Mouse (Mus musculus) heart, postnatal 4 days (tissue): Measurements from ENCODE around the gene Stox2. TPM values are rescaled to one million over a fixed set of nuclear protein-coding genes. Genes with fewer than 3 reads are reported as not detected.

Experiments used
- DNase-seq: peaks from one replicate; pipeline ENCODE4 v3.0.0; 2021
- total RNA-seq, 2 experiments: library from RNA; stranded (reverse); gene quantifications; 2 replicates each; pipeline ENCODE4 v1.2.3; 2021

Gene Stox2
- total RNA-seq, 2 experiments from 2014 or later = 27.4 to 29.3 TPM

GRCm38 (mm10) chr8:47242207-47243004 lies 203.8 kb downstream of the Stox2 start:
- peak; percentile 64 for DNase-seq

DNA sequence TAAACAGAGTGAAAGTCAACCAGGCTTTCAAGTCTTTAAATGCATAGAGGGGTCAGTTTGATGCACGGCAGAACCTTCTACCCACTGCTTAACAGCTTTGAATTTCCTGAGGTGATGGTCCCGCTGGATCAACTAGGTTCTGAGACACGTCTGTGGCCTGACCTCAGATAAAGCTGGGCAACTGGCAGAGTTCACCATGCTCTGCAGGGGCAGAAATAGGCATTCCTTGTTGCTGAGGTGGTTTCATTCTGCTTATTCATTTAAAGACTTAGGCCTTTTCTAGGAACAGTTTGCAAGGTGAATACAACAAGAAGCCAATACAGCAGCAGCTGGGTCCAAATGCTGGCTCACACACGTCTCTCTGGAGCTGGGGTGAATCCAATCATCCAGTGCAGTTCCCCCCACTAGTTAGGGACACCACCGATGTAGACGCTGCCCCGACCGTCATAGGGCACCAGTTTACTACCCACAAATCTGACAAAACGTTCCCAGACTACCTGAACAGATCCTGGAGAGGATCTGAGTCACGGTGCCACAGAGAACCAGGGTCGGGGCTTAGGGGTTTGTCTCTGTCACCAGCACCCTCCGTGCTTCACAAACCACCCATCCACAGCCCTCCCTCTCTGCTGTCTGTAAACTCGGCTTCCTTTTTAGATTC lies 204.6 kb downstream of the Stox2 start:
- no peak for DNase-seq

DNA sequence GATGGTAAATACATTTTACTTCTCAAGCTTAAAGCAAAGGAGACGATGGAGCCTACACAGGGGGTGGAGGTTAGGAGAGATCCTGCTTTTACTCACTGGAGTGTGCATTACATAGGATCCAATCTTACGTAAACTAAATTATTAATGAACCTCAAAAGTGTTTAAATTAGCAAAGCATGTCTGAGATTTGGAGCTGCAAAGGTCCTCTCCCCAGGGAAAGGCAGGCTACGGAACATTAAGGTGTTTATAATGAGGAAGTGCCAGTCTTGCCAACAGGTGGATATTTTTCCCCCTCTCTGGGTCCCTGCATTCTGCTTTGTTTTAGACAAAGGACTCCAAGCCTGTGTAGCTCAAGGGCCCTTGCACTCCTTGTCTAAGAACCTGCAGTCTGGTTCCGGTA lies 205.3 kb downstream of the Stox2 start:
- no peak for DNase-seq

DNA sequence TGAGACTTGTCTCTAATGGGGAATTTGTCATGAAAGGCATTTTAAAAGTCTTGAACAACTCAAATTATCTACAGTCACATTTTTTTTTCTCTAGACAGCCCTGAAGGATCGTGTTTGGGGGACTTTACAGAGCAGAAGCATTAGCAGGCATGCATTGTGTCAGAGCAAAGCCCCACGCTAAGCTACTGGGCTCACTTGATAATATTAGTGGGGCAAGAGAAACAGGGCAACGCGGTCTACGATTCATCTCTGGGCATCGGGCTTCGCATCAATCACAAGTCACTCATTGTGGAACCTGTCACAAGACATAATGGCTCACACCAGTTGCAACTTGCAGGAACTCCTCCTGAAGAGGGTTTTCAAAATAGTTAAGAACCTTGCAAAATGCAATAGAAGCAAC lies 205.9 kb downstream of the Stox2 start:
- DNase-seq = no peak

GRCm38 (mm10) chr8:47232081-47232480 lies 214.1 kb downstream of the Stox2 start:
- DNase-seq = no peak

DNA sequence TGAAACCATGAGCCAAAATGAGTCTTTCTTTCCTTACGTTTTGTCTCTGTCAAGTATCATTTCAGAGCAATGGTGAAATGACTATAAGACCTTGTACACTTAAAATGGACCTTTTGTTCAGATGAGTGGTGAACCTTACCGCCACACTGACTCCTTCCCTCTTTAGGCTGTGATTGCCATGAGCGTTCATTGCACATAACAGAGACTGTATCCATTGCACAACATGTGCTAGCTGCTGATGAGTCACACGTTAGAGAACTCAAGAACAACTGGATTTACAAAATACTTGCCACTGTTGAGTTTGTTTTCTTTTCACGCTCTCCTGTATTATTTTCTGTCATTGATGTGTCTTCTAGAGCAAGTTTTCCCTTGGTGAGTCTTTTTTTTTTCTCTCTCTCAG lies 216.1 kb downstream of the Stox2 start:
- no peak for DNase-seq

- no peak for DNase-seq
Observed at GRCm38 (mm10) chr8:47221851-47222250, 224.3 kb downstream of the Stox2 start.

DNA sequence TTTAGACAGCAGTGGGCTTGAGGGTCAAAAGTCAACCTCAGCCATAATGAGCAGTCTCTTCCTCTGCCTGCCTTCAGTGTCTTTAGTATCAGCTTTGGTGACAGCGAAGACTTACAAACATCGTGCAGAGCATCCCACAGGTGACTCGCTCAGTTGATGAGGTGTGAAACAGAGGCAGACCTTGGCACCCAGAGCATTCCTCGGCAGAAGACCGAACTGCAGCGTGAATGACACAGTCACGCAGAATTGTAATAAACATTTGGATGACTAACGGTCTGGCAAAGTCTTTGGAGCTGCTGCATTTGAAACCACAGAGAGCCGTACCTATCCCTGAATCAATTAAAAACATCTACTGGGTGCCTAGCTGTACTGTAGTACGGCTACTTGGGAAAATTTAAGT lies 225.0 kb downstream of the Stox2 start:
- DNase-seq = no peak

- DNase-seq = no peak
Observed at GRCm38 (mm10) chr8:47220390-47220789, 225.8 kb downstream of the Stox2 start.

GRCm38 (mm10) chr8:47218536-47218935 lies 227.6 kb downstream of the Stox2 start:
- DNase-seq = peak; percentile 38

DNA sequence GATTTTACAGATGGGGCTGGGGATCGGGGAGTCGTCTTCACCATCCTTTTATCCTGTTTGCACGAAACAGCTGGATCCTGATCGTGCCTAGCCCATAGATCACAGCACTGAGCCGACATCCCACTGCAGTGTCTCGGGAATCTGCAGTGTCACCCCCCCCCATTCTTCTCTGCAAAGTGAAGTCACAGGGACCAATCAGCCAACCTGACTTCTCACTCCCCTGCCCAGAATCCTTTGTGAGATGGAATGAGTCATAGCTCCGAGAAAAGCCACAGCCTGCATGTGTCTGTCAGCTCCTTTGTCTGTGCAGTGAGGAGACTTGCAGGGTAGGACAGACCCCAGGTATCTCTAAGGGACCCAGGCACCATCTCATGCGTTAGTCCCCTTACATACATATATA lies 228.1 kb downstream of the Stox2 start:
- DNase-seq = peak; percentile 45

- no peak for DNase-seq
Observed at GRCm38 (mm10) chr8:47212124-47212523, 234.0 kb downstream of the Stox2 start.

- no peak for DNase-seq
Observed at GRCm38 (mm10) chr8:47211226-47211625, 234.9 kb downstream of the Stox2 start.

GRCm38 (mm10) chr8:47208246-47208645 lies 237.9 kb downstream of the Stox2 start:
- DNase-seq = no peak

DNA sequence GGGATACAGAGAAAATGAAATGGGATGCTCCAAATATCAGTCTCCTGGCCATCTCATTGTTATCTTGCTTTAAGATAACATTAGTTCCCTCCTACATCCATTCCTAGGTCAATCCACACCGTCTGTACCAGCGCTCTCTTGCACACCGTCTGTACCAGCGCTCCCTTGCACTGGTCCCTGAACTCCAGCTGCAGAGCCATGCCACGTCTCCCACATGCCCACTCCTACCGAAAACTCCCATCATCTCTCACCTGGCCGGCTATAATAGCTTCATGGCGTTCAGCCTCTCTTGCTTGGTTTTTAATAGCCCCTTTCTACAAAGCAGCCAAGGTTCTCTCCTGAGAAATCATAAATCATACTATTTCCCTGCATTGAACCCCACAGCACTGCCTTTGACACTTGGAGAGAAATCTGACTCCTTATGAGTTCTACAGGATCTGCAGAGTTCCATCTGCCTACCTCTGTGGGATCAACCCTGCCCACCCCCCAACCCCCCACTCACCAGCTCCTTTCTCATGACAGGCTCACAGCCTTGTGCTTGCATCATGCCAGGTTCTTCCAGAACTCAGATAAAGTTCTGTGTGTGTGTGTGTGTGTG lies 239.4 kb downstream of the Stox2 start:
- DNase-seq = no peak

DNA sequence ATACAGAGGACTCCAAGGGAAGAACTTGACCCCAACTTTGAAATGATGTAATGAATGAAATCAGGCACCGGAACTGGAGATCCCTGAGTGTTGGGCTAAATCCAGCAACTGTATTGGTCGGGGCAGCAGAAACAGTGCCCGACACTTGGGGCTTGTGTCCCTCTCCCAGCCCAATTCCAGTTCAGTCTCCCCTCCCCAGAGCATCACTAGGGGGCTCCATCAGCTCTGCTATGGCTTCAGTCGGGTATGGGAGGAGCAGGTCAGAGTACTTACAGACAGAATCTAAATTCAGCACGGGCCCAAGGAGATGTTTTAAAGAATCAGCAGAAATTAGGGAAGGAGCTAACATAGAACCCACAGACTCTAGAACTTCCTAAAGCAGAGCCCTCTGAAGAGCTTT lies 240.7 kb downstream of the Stox2 start:
- peak; percentile 30 for DNase-seq

- no peak for DNase-seq
Observed at GRCm38 (mm10) chr8:47196391-47196790, 249.8 kb downstream of the Stox2 start.

GRCm38 (mm10) chr8:47193321-47193996 lies 252.7 kb downstream of the Stox2 start:
- no peak for DNase-seq

GRCm38 (mm10) chr8:47191444-47192365 lies 254.5 kb downstream of the Stox2 start:
- DNase-seq = no peak

- DNase-seq = no peak
Observed at GRCm38 (mm10) chr8:47185396-47185795, 260.8 kb downstream of the Stox2 start.

GRCm38 (mm10) chr8:47182771-47183558 lies 263.2 kb downstream of the Stox2 start:
- no peak for DNase-seq
